In genomic region chr10:6978733-6979132, GRCm38 (mm10) we compare ENCODE assay signal across 13 mouse cellular contexts.
A peak's percentile ranks its signal among the peaks of the same experiment; 100 is the strongest.
DNase-seq lines count a peak whose midpoint lies in the region; ATAC-seq and TF ChIP-seq lines count a peak whose summit lies in the region.
"Had no signal": no experiment of that assay in that cellular context is flagged by ENCODE, and none has a peak within 500 bp of the region (broad histone marks: within the 10 kb centered on the region; RNA-seq: fewer than 3 reads in every experiment).

No protein-coding gene starts in this region.

- WGBS in forebrain, embryonic 13.5 days = 97% methylated on average over 1 of the region's 1 CpGs
- 93% methylated on average over 1 of the region's 1 CpGs for WGBS in forebrain, embryonic 12.5 days
- WGBS in midbrain, embryonic 13.5 days = 86% methylated on average over 1 of the region's 1 CpGs
- WGBS in midbrain, postnatal 0 days = 100% methylated on average over 1 of the region's 1 CpGs
- 11% methylated on average over 1 of the region's 1 CpGs for WGBS in cerebellum, adult 2 months
- 93% methylated on average over 1 of the region's 1 CpGs for WGBS in hindbrain, postnatal 0 days

- no peak for TF ChIP-seq CTCF in midbrain, postnatal 0 days (IDR thresholded peaks at IDR 0.05)
- no peak for TF ChIP-seq CTCF in cerebellum, adult 2 months (IDR thresholded peaks at IDR 0.05; ENCODE audit: borderline replicate concordance, insufficient read depth, low read depth, low read length)
- no peak for TF ChIP-seq CTCF in hindbrain, postnatal 0 days (IDR thresholded peaks at IDR 0.05; ENCODE audit: low read depth)

- H3K27me3 ChIP-seq in forebrain, embryonic 13.5 days = no peaks in the 10 kb centered on the region
- H3K27me3 ChIP-seq in forebrain, embryonic 12.5 days = no peaks in the 10 kb centered on the region
- no peaks in the 10 kb centered on the region for H3K27me3 ChIP-seq in midbrain, embryonic 13.5 days
- no peaks in the 10 kb centered on the region for H3K27me3 ChIP-seq in midbrain, postnatal 0 days (ENCODE audit: insufficient read depth, low read length)
- no peaks in the 10 kb centered on the region for H3K27me3 ChIP-seq in cerebellum, adult 2 months (ENCODE audit: control insufficient read depth, insufficient read depth, low read length)
- no peaks in the 10 kb centered on the region for H3K27me3 ChIP-seq in hindbrain, postnatal 0 days (ENCODE audit: insufficient read depth, low read length)
- H3K27me3 ChIP-seq: CH12.LX; heart, embryonic 15.5 days; kidney, embryonic 15.5 days had no signal

- no peaks in the 10 kb centered on the region for H3K4me1 ChIP-seq in forebrain, embryonic 13.5 days
- H3K4me1 ChIP-seq in forebrain, embryonic 12.5 days = peaks cover 5% of the 10 kb centered on the region; the same call in 1 of the 2 replicates
- 0 out of 2 replicates have a peak, but pooled peaks cover 3% of the 10 kb centered on the region for H3K4me1 ChIP-seq in midbrain, embryonic 13.5 days (replicated peaks)
- H3K4me1 ChIP-seq in midbrain, postnatal 0 days (ENCODE audit: insufficient read depth, low read length) = no peaks in the 10 kb centered on the region
- peaks cover 3% of the 10 kb centered on the region; the same call in 1 of the 2 replicates for H3K4me1 ChIP-seq in cerebellum, adult 2 months (ENCODE audit: control insufficient read depth, insufficient read depth, low read length)
- H3K4me1 ChIP-seq in hindbrain, postnatal 0 days (ENCODE audit: insufficient read depth, low read length) = no peaks in the 10 kb centered on the region
- H3K4me1 ChIP-seq: heart, embryonic 15.5 days had no signal

- H3K9ac ChIP-seq in forebrain, embryonic 13.5 days = no peak overlapping the region
- no peak overlapping the region for H3K9ac ChIP-seq in forebrain, embryonic 12.5 days
- H3K9ac ChIP-seq in midbrain, embryonic 13.5 days (replicated peaks) = no peak overlapping the region
- H3K9ac ChIP-seq in midbrain, postnatal 0 days (replicated peaks; ENCODE audit: low read length, poor library complexity, severe bottlenecking) = no peak overlapping the region
- no peak overlapping the region for H3K9ac ChIP-seq in hindbrain, postnatal 0 days (replicated peaks; ENCODE audit: low read length)
- H3K9ac ChIP-seq: heart, embryonic 15.5 days; kidney, embryonic 15.5 days had no signal

- intact Hi-C loops in heart, postnatal 25 days (cut with DNase I) = no loop called here

- no peak overlapping the region for H3K4me2 ChIP-seq in forebrain, embryonic 13.5 days
- H3K4me2 ChIP-seq in forebrain, embryonic 12.5 days = no peak overlapping the region; the same call in 1 of the 2 replicates
- H3K4me2 ChIP-seq in midbrain, embryonic 13.5 days (replicated peaks) = no peak overlapping the region
- H3K4me2 ChIP-seq in midbrain, postnatal 0 days (ENCODE audit: low read depth, low read length, poor library complexity, severe bottlenecking) = no peak overlapping the region
- H3K4me2 ChIP-seq in hindbrain, postnatal 0 days (ENCODE audit: low read depth, low read length) = peak overlapping the region; percentile 53; the same call in 1 of the 2 replicates
- H3K4me2 ChIP-seq: kidney, embryonic 15.5 days had no signal

- no peaks in the 10 kb centered on the region for H3K36me3 ChIP-seq in forebrain, embryonic 13.5 days (ENCODE audit: poor library complexity, severe bottlenecking)
- H3K36me3 ChIP-seq in forebrain, embryonic 12.5 days (replicated peaks) = no peaks in the 10 kb centered on the region
- H3K36me3 ChIP-seq in midbrain, embryonic 13.5 days = no peaks in the 10 kb centered on the region
- no peaks in the 10 kb centered on the region for H3K36me3 ChIP-seq in midbrain, postnatal 0 days (ENCODE audit: insufficient read depth, low read length)
- no peaks in the 10 kb centered on the region for H3K36me3 ChIP-seq in hindbrain, postnatal 0 days (ENCODE audit: insufficient read depth, low read length)
- H3K36me3 ChIP-seq: heart, embryonic 15.5 days; kidney, embryonic 15.5 days had no signal

- no peak overlapping the region for H3K27ac ChIP-seq in forebrain, embryonic 13.5 days
- H3K27ac ChIP-seq in forebrain, embryonic 12.5 days = no peak overlapping the region
- no peak overlapping the region for H3K27ac ChIP-seq in midbrain, embryonic 13.5 days
- no peak overlapping the region for H3K27ac ChIP-seq in midbrain, postnatal 0 days (ENCODE audit: low read depth, low read length)
- peak overlapping the region; percentile 94 for H3K27ac ChIP-seq in cerebellum, adult 2 months (ENCODE audit: insufficient read depth, low read length)
- H3K27ac ChIP-seq in hindbrain, postnatal 0 days = no peak overlapping the region
- H3K27ac ChIP-seq: heart, embryonic 15.5 days; kidney, embryonic 15.5 days had no signal

- no peaks in the 10 kb centered on the region for H3K9me3 ChIP-seq in forebrain, embryonic 13.5 days (replicated peaks)
- H3K9me3 ChIP-seq in forebrain, embryonic 12.5 days = no peaks in the 10 kb centered on the region
- no peaks in the 10 kb centered on the region for H3K9me3 ChIP-seq in midbrain, embryonic 13.5 days
- no peaks in the 10 kb centered on the region for H3K9me3 ChIP-seq in midbrain, postnatal 0 days (ENCODE audit: low read length)
- no peaks in the 10 kb centered on the region for H3K9me3 ChIP-seq in hindbrain, postnatal 0 days (ENCODE audit: low read length)
- H3K9me3 ChIP-seq: heart, embryonic 15.5 days; kidney, embryonic 15.5 days had no signal

- no peak for DNase-seq in midbrain, postnatal 0 days (ENCODE audit: low spot score)
- peak in 1 of 2 experiments; percentile 62 for DNase-seq in cerebellum, adult 2 months
- no peak for DNase-seq in hindbrain, postnatal 0 days (ENCODE audit: low spot score)
- DNase-seq in frontal cortex, postnatal 25 days (ENCODE audit: low spot score in 2 of 2) = no peak
- DNase-seq in heart, postnatal 25 days (ENCODE audit: low spot score) = no peak
- DNase-seq: adrenal gland, postnatal 10 days; lung, postnatal 36 days had no signal

- TF ChIP-seq POLR2A in cerebellum, adult 2 months (IDR thresholded peaks at IDR 0.05; ENCODE audit: borderline replicate concordance, insufficient read depth, low read length) = no peak

- ATAC-seq in forebrain, embryonic 13.5 days = peak; percentile 4; the same call in 1 of the 2 replicates
- ATAC-seq in forebrain, embryonic 12.5 days (ENCODE audit: low FRiP score) = no peak
- 0 out of 2 replicates have a peak, but pooled peaks have one; percentile 40 for ATAC-seq in midbrain, embryonic 13.5 days
- ATAC-seq in midbrain, postnatal 0 days (ENCODE audit: low FRiP score) = no peak
- no peak; the same call in 1 of the 2 replicates for ATAC-seq in hindbrain, postnatal 0 days

- H3K4me3 ChIP-seq in forebrain, embryonic 13.5 days = no peak overlapping the region
- no peak overlapping the region for H3K4me3 ChIP-seq in forebrain, embryonic 12.5 days (replicated peaks)
- no peak overlapping the region for H3K4me3 ChIP-seq in midbrain, embryonic 13.5 days (replicated peaks)
- H3K4me3 ChIP-seq in midbrain, postnatal 0 days (ENCODE audit: low read depth, low read length) = no peak overlapping the region
- peak overlapping the region; percentile 63 for H3K4me3 ChIP-seq in cerebellum, adult 2 months (replicated peaks; ENCODE audit: insufficient read depth, low read depth, low read length)
- no peak overlapping the region for H3K4me3 ChIP-seq in hindbrain, postnatal 0 days (ENCODE audit: low read length)
- H3K4me3 ChIP-seq: kidney, embryonic 15.5 days had no signal

Comparison
In these comparisons a context has a peak if more than half of its experiments do, and no peak if none do; other contexts are left out.
1. ATAC-seq: peak in forebrain, embryonic 13.5 days (single experiment) and midbrain, embryonic 13.5 days (single experiment); none in forebrain, embryonic 12.5 days (single experiment), midbrain, postnatal 0 days (single experiment) and hindbrain, postnatal 0 days (single experiment).